Comparison of ENCODE assay signal across 31 mouse cellular contexts in genomic region chr7:143848127-143848767, GRCm38 (mm10). TPM values are rescaled to one million over a fixed set of nuclear protein-coding genes. Genes with fewer than 3 reads are reported as not detected.
DNase-seq lines count a peak whose midpoint lies in the region; ATAC-seq and TF ChIP-seq lines count a peak whose summit lies in the region.
"Had no signal": no experiment of that assay in that cellular context is flagged by ENCODE, and none has a peak within 500 bp of the region (broad histone marks: within the 10 kb centered on the region; RNA-seq: fewer than 3 reads in every experiment).

No protein-coding gene starts in this region.

- no peaks in the 10 kb centered on the region for H3K9me3 ChIP-seq in ES-Bruce4 (replicated peaks; ENCODE audit: control insufficient read depth, insufficient read depth, low read length, poor library complexity, severe bottlenecking)
- no peaks in the 10 kb centered on the region for H3K9me3 ChIP-seq in intestine, postnatal 0 days (ENCODE audit: control insufficient read depth)
- no peaks in the 10 kb centered on the region for H3K9me3 ChIP-seq in liver, postnatal 0 days (ENCODE audit: low read length)
- no peaks in the 10 kb centered on the region for H3K9me3 ChIP-seq in kidney, embryonic 16.5 days (ENCODE audit: low read length)
- H3K9me3 ChIP-seq: forebrain, embryonic 10.5 days; heart, embryonic 13.5 days; limb, embryonic 13.5 days; midbrain, embryonic 15.5 days; neural tube, embryonic 13.5 days had no signal

- no peak overlapping the region for H3K9ac ChIP-seq in ES-Bruce4 (ENCODE audit: low read depth, poor library complexity, severe bottlenecking)
- H3K9ac ChIP-seq in intestine, postnatal 0 days (ENCODE audit: low read depth, low read length), result no peak overlapping the region
- no peak overlapping the region for H3K9ac ChIP-seq in liver, postnatal 0 days (replicated peaks)
- H3K9ac ChIP-seq in kidney, embryonic 16.5 days (replicated peaks; ENCODE audit: low read length), result no peak overlapping the region
- H3K9ac ChIP-seq: heart, embryonic 13.5 days; hindbrain, embryonic 14.5 days; limb, embryonic 13.5 days; lung, embryonic 14.5 days; midbrain, embryonic 15.5 days; neural tube, embryonic 13.5 days had no signal

- no peak for TF ChIP-seq CTCF in ES-Bruce4 (IDR thresholded peaks at IDR 0.05; ENCODE audit: low read depth, low read length)
- TF ChIP-seq CTCF in intestine, postnatal 0 days (IDR thresholded peaks at IDR 0.05; ENCODE audit: low read depth), result no peak
- no peak for TF ChIP-seq CTCF in liver, postnatal 0 days (IDR thresholded peaks at IDR 0.05; ENCODE audit: low read depth)

- no peak overlapping the region for H3K4me3 ChIP-seq in ES-Bruce4 (ENCODE audit: low read depth, low read length)
- no peak overlapping the region for H3K4me3 ChIP-seq in intestine, postnatal 0 days (ENCODE audit: low read depth, low read length)
- no peak overlapping the region for H3K4me3 ChIP-seq in liver, postnatal 0 days (ENCODE audit: low read depth, low read length)
- H3K4me3 ChIP-seq in kidney, embryonic 16.5 days (ENCODE audit: low read length), result no peak overlapping the region
- H3K4me3 ChIP-seq: forebrain, embryonic 10.5 days; heart, embryonic 13.5 days; limb, embryonic 13.5 days; midbrain, embryonic 15.5 days; myocyte; neural tube, embryonic 13.5 days had no signal

- H3K36me3 ChIP-seq in ES-Bruce4 (ENCODE audit: control insufficient read depth, insufficient read depth, low read length, poor library complexity, severe bottlenecking), result peaks cover 31% of the 10 kb centered on the region
- peaks cover 44% of the 10 kb centered on the region for H3K36me3 ChIP-seq in intestine, postnatal 0 days (ENCODE audit: control insufficient read depth, insufficient read depth)
- peaks cover 29% of the 10 kb centered on the region for H3K36me3 ChIP-seq in liver, postnatal 0 days (replicated peaks; ENCODE audit: insufficient read depth, low read length)
- H3K36me3 ChIP-seq in kidney, embryonic 16.5 days (ENCODE audit: insufficient read depth, low read length), result peaks cover 56% of the 10 kb centered on the region

- peak; percentile 42 for ATAC-seq in intestine, postnatal 0 days
- ATAC-seq in liver, postnatal 0 days, result no peak
- no peak for ATAC-seq in kidney, embryonic 16.5 days (ENCODE audit: low FRiP score, low TSS enrichment)
- ATAC-seq: forebrain, embryonic 16.5 days; inflammation-experienced regulatory T-cells, adult 6 months; midbrain, embryonic 15.5 days; Patski had no signal

- H3K4me1 ChIP-seq in ES-Bruce4 (ENCODE audit: control insufficient read depth, insufficient read depth, low read length), result peaks cover 2% of the 10 kb centered on the region
- H3K4me1 ChIP-seq in intestine, postnatal 0 days (replicated peaks; ENCODE audit: control insufficient read depth, insufficient read depth, low read length), result peaks cover 7% of the 10 kb centered on the region
- no peaks in the 10 kb centered on the region for H3K4me1 ChIP-seq in liver, postnatal 0 days (ENCODE audit: insufficient read depth)
- H3K4me1 ChIP-seq in kidney, embryonic 16.5 days (ENCODE audit: insufficient read depth, low read length), result no peaks in the 10 kb centered on the region
- H3K4me1 ChIP-seq: forebrain, embryonic 10.5 days; heart, embryonic 13.5 days; limb, embryonic 13.5 days; midbrain, embryonic 15.5 days; neural tube, embryonic 13.5 days had no signal

- peak overlapping the region; percentile 6; the same call in 1 of the 2 replicates for H3K27ac ChIP-seq in ES-Bruce4 (ENCODE audit: insufficient read depth, low read length)
- H3K27ac ChIP-seq in intestine, postnatal 0 days (ENCODE audit: low read depth, low read length), result peak overlapping the region; percentile 95
- H3K27ac ChIP-seq in liver, postnatal 0 days (ENCODE audit: low read depth), result no peak overlapping the region
- no peak overlapping the region for H3K27ac ChIP-seq in kidney, embryonic 16.5 days (ENCODE audit: low read length)
- H3K27ac ChIP-seq: forebrain, embryonic 10.5 days; heart, embryonic 13.5 days; hindbrain, embryonic 14.5 days; limb, embryonic 13.5 days; midbrain, embryonic 15.5 days; neural tube, embryonic 13.5 days had no signal

- peak; percentile 1 for DNase-seq in adrenal gland, adult 2 months
- DNase-seq in adrenal gland, postnatal 36 days, result no peak
- DNase-seq in liver, postnatal 0 days, result no peak
- no peak for DNase-seq in right cerebral cortex, adult 18-20 months
- no peak for DNase-seq in ovary, postnatal 10 days (ENCODE audit: low spot score)
- DNase-seq: cerebellum, adult 9-11 months; gastrocnemius, postnatal 10 days; heart, adult 18-20 months; lung, embryonic 14.5 days; thymus, adult 18-20 months; thymus, postnatal 4 days had no signal

- 65% methylated on average over 5 of the region's 5 CpGs for WGBS in intestine, postnatal 0 days
- 45% methylated on average over 5 of the region's 5 CpGs for WGBS in liver, postnatal 0 days (ENCODE audit: insufficient replicate concordance)
- 95% methylated on average over 5 of the region's 5 CpGs for WGBS in kidney, embryonic 16.5 days

- peak overlapping the region; percentile 30; the same call in 1 of the 2 replicates for H3K4me2 ChIP-seq in intestine, postnatal 0 days (replicated peaks; ENCODE audit: low read depth)
- H3K4me2 ChIP-seq in liver, postnatal 0 days (ENCODE audit: low read depth, low read length), result no peak overlapping the region
- no peak overlapping the region for H3K4me2 ChIP-seq in kidney, embryonic 16.5 days (replicated peaks; ENCODE audit: low read depth, low read length)
- H3K4me2 ChIP-seq: heart, embryonic 13.5 days; hindbrain, embryonic 14.5 days; limb, embryonic 13.5 days; lung, embryonic 14.5 days; midbrain, embryonic 15.5 days; neural tube, embryonic 13.5 days had no signal

- H3K27me3 ChIP-seq in ES-Bruce4 (ENCODE audit: control insufficient read depth, insufficient read depth, low read length, poor library complexity, severe bottlenecking), result no peaks in the 10 kb centered on the region
- H3K27me3 ChIP-seq in intestine, postnatal 0 days (replicated peaks; ENCODE audit: control insufficient read depth, insufficient read depth, low read length), result no peaks in the 10 kb centered on the region
- H3K27me3 ChIP-seq in liver, postnatal 0 days (ENCODE audit: insufficient read depth, low read length), result no peaks in the 10 kb centered on the region
- no peaks in the 10 kb centered on the region for H3K27me3 ChIP-seq in kidney, embryonic 16.5 days (ENCODE audit: insufficient read depth, low read length)
- H3K27me3 ChIP-seq: heart, embryonic 13.5 days; limb, embryonic 13.5 days; midbrain, embryonic 15.5 days; neural tube, embryonic 13.5 days; Patski had no signal

- TF ChIP-seq POLR2A in ES-Bruce4 (IDR thresholded peaks at IDR 0.05; ENCODE audit: insufficient read depth, low read length), result no peak

- TF ChIP-seq EP300 in ES-Bruce4 (IDR thresholded peaks at IDR 0.05; ENCODE audit: insufficient read depth, low read depth, low read length), result no peak
- 0 out of 2 replicates have a peak, but pooled peaks have one; percentile 38 for TF ChIP-seq EP300 in liver, postnatal 0 days (IDR thresholded peaks at IDR 0.05; ENCODE audit: low read depth)

RNA-seq across cellular contexts. Expression of gene Gm498, which starts 18.4 kb away (rescaled TPM):
- not detected for total RNA-seq in adrenal gland, adult 2 months (2021)
- polyA plus RNA-seq in adrenal gland, adult 2 months (2012; rRNA removed), result not detected in 2 replicates
- total RNA-seq in adrenal gland, postnatal 36 days (2021), result not detected
- not detected in 2 replicates for polyA plus RNA-seq in ES-Bruce4 (2011; ENCODE audit: insufficient read depth, insufficient read length, low read depth, missing spikeins)
- not detected in 2 replicates for polyA plus RNA-seq in intestine, postnatal 0 days (2015; fragmentation: Nextera tagmentation; extraction: Ambion mirVana)
- not detected in 2 replicates for polyA plus RNA-seq in liver, postnatal 0 days (2015; fragmentation: Nextera tagmentation; extraction: Ambion mirVana)
- polyA plus RNA-seq in kidney, embryonic 16.5 days (2015; fragmentation: Nextera tagmentation; extraction: Ambion mirVana), result not detected in 2 replicates
- total RNA-seq: adrenal gland, adult 18-20 months; gastrocnemius, postnatal 10 days; heart, adult 18-20 months; heart, postnatal 25 days; left cerebral cortex, postnatal 14 days had no signal
- polyA plus RNA-seq: cortical plate, adult 2 months; embryonic facial prominence, embryonic 11.5 days; forebrain, embryonic 10.5 days; forebrain, embryonic 16.5 days; heart, embryonic 13.5 days; hindbrain, embryonic 14.5 days; inflammation-experienced regulatory T-cells, adult 6 months; kidney, embryonic 14.5 days; limb, embryonic 13.5 days; lung, embryonic 14.5 days; midbrain, embryonic 15.5 days; myocyte; neural tube, embryonic 13.5 days; Patski; stomach, embryonic 16.5 days had no signal

RNA-seq across cellular contexts. Expression of gene Dhcr7, which starts 25.3 kb away (rescaled TPM):
- 100 to 1,000 TPM; 689 to 950 TPM for total RNA-seq in adrenal gland, adult 2 months (2021)
- polyA plus RNA-seq in adrenal gland, adult 2 months (2012; rRNA removed), result 917 and 1,241 TPM in 2 replicates
- total RNA-seq in adrenal gland, postnatal 36 days (2021), result 1,000 to 10,000 TPM in 1 of 2 experiments, 100 to 1,000 TPM in 1; 948 to 1,085 TPM
- polyA plus RNA-seq in ES-Bruce4 (2011; ENCODE audit: insufficient read depth, insufficient read length, low read depth, missing spikeins), result 114 and 117 TPM in 2 replicates
- polyA plus RNA-seq in intestine, postnatal 0 days (2015; fragmentation: Nextera tagmentation; extraction: Ambion mirVana), result 30.4 and 31.2 TPM in 2 replicates
- polyA plus RNA-seq in liver, postnatal 0 days (2015; fragmentation: Nextera tagmentation; extraction: Ambion mirVana), result 11.4 and 12.1 TPM in 2 replicates
- 44.5 and 48.8 TPM in 2 replicates for polyA plus RNA-seq in kidney, embryonic 16.5 days (2015; fragmentation: Nextera tagmentation; extraction: Ambion mirVana)

RNA-seq across cellular contexts. Expression of gene Nadsyn1, which starts 25.6 kb away (rescaled TPM):
- total RNA-seq in adrenal gland, adult 2 months (2021), result 10 to 100 TPM in 1 of 2 experiments, 1 to 10 TPM in 1; 7.8 to 11.6 TPM
- 9.0 and 9.1 TPM in 2 replicates for polyA plus RNA-seq in adrenal gland, adult 2 months (2012; rRNA removed)
- 10 to 100 TPM; 11.8 to 12.6 TPM for total RNA-seq in adrenal gland, postnatal 36 days (2021)
- 8.6 and 12.3 TPM in 2 replicates for polyA plus RNA-seq in ES-Bruce4 (2011; ENCODE audit: insufficient read depth, insufficient read length, low read depth, missing spikeins)
- polyA plus RNA-seq in intestine, postnatal 0 days (2015; fragmentation: Nextera tagmentation; extraction: Ambion mirVana), result 24.8 and 26.4 TPM in 2 replicates
- polyA plus RNA-seq in liver, postnatal 0 days (2015; fragmentation: Nextera tagmentation; extraction: Ambion mirVana), result 9.2 and 11.1 TPM in 2 replicates
- polyA plus RNA-seq in kidney, embryonic 16.5 days (2015; fragmentation: Nextera tagmentation; extraction: Ambion mirVana), result 11.7 and 13.3 TPM in 2 replicates

Comparison
In these comparisons a context has a peak if more than half of its experiments do, and no peak if none do; other contexts are left out.
1. H3K27ac ChIP-seq: peak in ES-Bruce4 (single experiment) and intestine, postnatal 0 days (single experiment); none in liver, postnatal 0 days (single experiment) and kidney, embryonic 16.5 days (single experiment).